Mouse (Mus musculus): ENCODE data around the gene Srgap2. TPM values are rescaled to one million over a fixed set of nuclear protein-coding genes. Genes with fewer than 3 reads are reported as not detected.

The Srgap2 gene
- total RNA-seq, 2 experiments from 2014 or later, result 83.4 to 92.0 TPM

- no peak for DNase-seq (ENCODE audit: low spot score in 2 of 2)
- no peak overlapping the region for H3K27ac ChIP-seq
- no peak overlapping the region for H3K4me3 ChIP-seq
- TF ChIP-seq CTCF (conservative IDR thresholded peaks at IDR 0.05), result no peak
Measured at GRCm38 (mm10) chr1:131364432-131364831, 162.7 kb downstream of the Srgap2 start.

- DNase-seq (ENCODE audit: low spot score in 2 of 2), result no peak
- no peak for TF ChIP-seq CTCF (conservative IDR thresholded peaks at IDR 0.05)
- Histone ChIP-seq H3K4me3 (no peak overlapping the region), H3K27ac (no peak overlapping the region)
Measured at GRCm38 (mm10) chr1:131363887-131364286, 163.3 kb downstream of the Srgap2 start.

DNA sequence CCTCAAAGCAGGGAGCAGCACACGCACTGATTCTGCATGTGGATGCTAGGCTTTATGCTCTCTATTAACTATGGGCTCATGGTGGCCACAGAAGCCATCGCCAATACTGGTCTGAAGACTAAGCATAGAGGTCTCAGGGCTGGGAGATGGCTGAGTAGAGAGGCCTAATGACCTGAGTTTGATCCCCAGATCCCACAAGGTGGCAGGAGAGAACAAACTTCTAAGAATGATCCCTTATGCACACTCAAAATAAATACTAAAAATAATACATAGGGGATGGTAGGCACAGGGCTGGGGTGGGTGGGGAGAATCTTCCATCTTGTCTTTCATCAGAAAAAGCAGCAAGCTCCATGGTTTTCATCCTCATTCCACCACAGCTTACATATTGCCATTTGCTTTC lies 165.1 kb downstream of the Srgap2 start:
- H3K27ac ChIP-seq, result no peak overlapping the region
- DNase-seq (ENCODE audit: low spot score in 2 of 2), result no peak
- no peak overlapping the region for H3K4me3 ChIP-seq
- TF ChIP-seq CTCF (conservative IDR thresholded peaks at IDR 0.05), result peak; percentile 60

- H3K4me3 ChIP-seq, result no peak overlapping the region
- TF ChIP-seq CTCF (conservative IDR thresholded peaks at IDR 0.05), result no peak
- H3K27ac ChIP-seq, result no peak overlapping the region
- DNase-seq (ENCODE audit: low spot score in 2 of 2), result no peak
Measured at GRCm38 (mm10) chr1:131360800-131361199, 166.4 kb downstream of the Srgap2 start.

- Histone ChIP-seq H3K4me3 (no peak overlapping the region), H3K27ac (no peak overlapping the region)
- DNase-seq (ENCODE audit: low spot score in 2 of 2), result no peak
- TF ChIP-seq CTCF (conservative IDR thresholded peaks at IDR 0.05), result no peak
Measured at GRCm38 (mm10) chr1:131359609-131360008, 167.5 kb downstream of the Srgap2 start.

DNA sequence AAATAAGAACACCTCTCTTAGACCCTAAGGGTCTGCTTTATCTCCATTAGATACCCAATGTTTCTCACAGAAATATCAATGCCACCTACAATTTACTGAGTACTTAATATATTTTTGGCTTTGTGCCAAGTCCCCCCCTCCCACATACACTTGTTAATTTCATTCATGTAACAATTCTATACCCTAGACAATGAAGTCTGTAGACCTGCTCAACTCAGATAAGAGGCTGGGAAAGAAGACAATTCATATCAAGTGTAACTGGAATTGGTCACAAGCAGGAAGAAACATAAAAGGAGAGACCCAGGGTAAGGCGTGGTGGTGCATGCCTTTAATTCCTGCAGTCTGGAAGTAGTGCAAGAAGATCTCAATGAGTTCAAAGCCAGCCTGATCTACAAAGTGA lies 169.9 kb downstream of the Srgap2 start:
- TF ChIP-seq CTCF (conservative IDR thresholded peaks at IDR 0.05), result no peak
- no peak overlapping the region for H3K27ac ChIP-seq
- no peak for DNase-seq (ENCODE audit: low spot score in 2 of 2)

DNA sequence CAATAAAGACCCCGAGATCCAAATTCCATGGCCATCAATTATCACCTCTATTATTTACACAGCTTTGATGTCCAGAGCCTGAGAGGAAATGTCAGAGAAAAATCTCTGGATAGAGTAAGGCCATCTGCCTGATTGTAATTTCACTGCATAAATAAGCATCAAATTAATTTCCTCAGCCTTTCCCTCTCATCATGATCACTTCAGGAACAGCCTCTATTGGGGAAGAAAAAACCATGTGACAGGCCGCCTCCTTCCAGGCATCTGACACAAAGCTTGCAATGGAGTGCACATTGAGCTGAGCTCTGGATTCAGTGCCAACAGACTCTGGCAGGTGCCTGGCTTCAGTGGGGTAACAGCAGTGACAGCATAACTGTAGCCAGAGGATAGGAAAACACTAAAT lies 175.7 kb downstream of the Srgap2 start:
- TF ChIP-seq CTCF (conservative IDR thresholded peaks at IDR 0.05), result no peak
- peak; percentile 58 to 77 for DNase-seq (ENCODE audit: low spot score in 2 of 2)
- no peak overlapping the region for H3K4me3 ChIP-seq
- H3K27ac ChIP-seq, result peak overlapping the region; percentile 24

More for the DNA sequence above, 169.9 kb downstream of the Srgap2 start:
- no peak overlapping the region for H3K4me3 ChIP-seq

DNA sequence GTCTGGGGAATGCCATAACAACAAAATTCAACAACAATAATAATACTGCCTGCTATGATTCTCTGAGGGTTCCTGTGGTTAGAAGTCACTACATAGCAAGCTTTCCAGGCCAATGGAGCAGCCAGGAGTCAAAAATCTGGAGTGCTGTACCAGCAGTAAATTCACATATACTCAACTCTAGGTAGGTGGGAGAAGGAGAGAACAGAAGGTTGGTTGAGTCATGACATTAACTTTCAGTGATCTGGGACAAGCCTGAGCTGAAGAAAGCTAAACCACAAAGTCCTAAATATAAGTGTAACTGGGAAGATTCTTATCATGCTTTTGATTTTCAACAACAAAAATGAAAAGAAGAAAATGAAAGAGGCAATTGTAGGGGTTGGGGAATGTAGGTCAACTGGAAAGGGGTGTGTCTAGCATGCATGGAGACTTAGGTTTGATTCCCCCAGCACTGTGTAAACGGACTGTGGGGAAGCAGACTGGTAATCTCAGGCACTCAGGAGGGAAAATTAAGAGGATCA lies 177.1 kb downstream of the Srgap2 start:
- H3K27ac ChIP-seq, result no peak overlapping the region
- no peak for DNase-seq (ENCODE audit: low spot score in 2 of 2)

GRCm38 (mm10) chr1:131347708-131348107 lies 179.4 kb downstream of the Srgap2 start:
- DNase-seq (ENCODE audit: low spot score in 2 of 2), result no peak
- no peak for TF ChIP-seq CTCF (conservative IDR thresholded peaks at IDR 0.05)
- no peak overlapping the region for H3K4me3 ChIP-seq

More for the DNA sequence above, 177.1 kb downstream of the Srgap2 start:
- TF ChIP-seq CTCF (conservative IDR thresholded peaks at IDR 0.05), result no peak
- no peak overlapping the region for H3K4me3 ChIP-seq

GRCm38 (mm10) chr1:131346916-131347555 lies 180.1 kb downstream of the Srgap2 start:
- TF ChIP-seq CTCF (conservative IDR thresholded peaks at IDR 0.05), result no peak
- Histone ChIP-seq H3K27ac (no peak overlapping the region), H3K4me3 (no peak overlapping the region)
- DNase-seq (ENCODE audit: low spot score in 2 of 2), result no peak

More at GRCm38 (mm10) chr1:131347708-131348107, 179.4 kb downstream of the Srgap2 start:
- H3K27ac ChIP-seq, result no peak overlapping the region

- Histone ChIP-seq H3K4me3 (no peak overlapping the region), H3K27ac (0 out of 2 replicates have a peak overlapping the region, but pooled peaks have one; percentile 19)
- DNase-seq (ENCODE audit: low spot score in 2 of 2), result no peak
- no peak for TF ChIP-seq CTCF (conservative IDR thresholded peaks at IDR 0.05)
Measured at GRCm38 (mm10) chr1:131345422-131346419, 181.4 kb downstream of the Srgap2 start.

- Histone ChIP-seq H3K27ac (peak overlapping the region; percentile 32; the same call in 1 of the 2 replicates), H3K4me3 (no peak overlapping the region)
- DNase-seq (ENCODE audit: low spot score in 2 of 2), result no peak
- 0 out of 2 replicates have a peak, but pooled peaks have one; percentile 5 for TF ChIP-seq CTCF (conservative IDR thresholded peaks at IDR 0.05)
Measured at GRCm38 (mm10) chr1:131344691-131345090, 182.5 kb downstream of the Srgap2 start.

DNA sequence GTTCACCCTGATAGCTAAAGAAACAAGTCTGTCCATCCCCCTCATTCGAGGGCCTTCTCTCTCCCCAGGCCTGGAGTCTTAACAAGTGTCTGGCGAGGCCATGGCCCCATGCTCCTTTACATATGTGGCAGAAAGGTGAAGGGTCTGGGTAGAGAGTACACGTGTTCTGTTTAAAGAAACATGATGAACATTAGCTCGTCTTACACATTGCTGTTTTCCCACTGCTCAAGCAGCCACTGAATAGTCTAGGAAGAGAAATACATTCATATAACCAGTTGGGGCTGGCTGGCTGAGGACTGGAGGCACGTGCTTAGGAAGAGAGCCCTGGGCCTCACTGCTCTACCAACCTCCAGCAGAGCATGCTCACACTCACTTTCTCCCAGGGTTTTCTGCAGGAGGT lies 191.1 kb downstream of the Srgap2 start:
- no peak overlapping the region for H3K27ac ChIP-seq

More for the DNA sequence above, 191.1 kb downstream of the Srgap2 start:
- H3K4me3 ChIP-seq, result no peak overlapping the region
- no peak for TF ChIP-seq CTCF (conservative IDR thresholded peaks at IDR 0.05)
- no peak for DNase-seq (ENCODE audit: low spot score in 2 of 2)
